Mouse (Mus musculus): ENCODE data around the gene Ctbs. TPM values are rescaled to one million over a fixed set of nuclear protein-coding genes. Genes with fewer than 3 reads are reported as not detected.

Gene Ctbs
- total RNA-seq, 2 experiments from 2014 or later = 9.0 to 9.1 TPM

GRCm38 (mm10) chr3:146440011-146440410, 9.6 kb upstream of the Ctbs start:
- DNase-seq (ENCODE audit: low spot score in 2 of 2) = no peak
- TF ChIP-seq CTCF (conservative IDR thresholded peaks at IDR 0.05) = no peak
- Histone ChIP-seq H3K4me3 (no peak overlapping the region), H3K27ac (peak overlapping the region; percentile 39; the same call in 1 of the 2 replicates)

GRCm38 (mm10) chr3:146440422-146440821, 9.2 kb upstream of the Ctbs start:
- no peak overlapping the region for H3K4me3 ChIP-seq
- no peak for DNase-seq (ENCODE audit: low spot score in 2 of 2)
- no peak overlapping the region; the same call in 1 of the 2 replicates for H3K27ac ChIP-seq
- TF ChIP-seq CTCF (conservative IDR thresholded peaks at IDR 0.05) = no peak

- H3K4me3 ChIP-seq = no peak overlapping the region
- no peak for DNase-seq (ENCODE audit: low spot score in 2 of 2)
- H3K27ac ChIP-seq = no peak overlapping the region
- TF ChIP-seq CTCF (conservative IDR thresholded peaks at IDR 0.05) = no peak
These were observed 7.1 kb upstream of the Ctbs start for GRCm38 (mm10) chr3:146442484-146442883.

GRCm38 (mm10) chr3:146442936-146443335, 6.7 kb upstream of the Ctbs start:
- DNase-seq (ENCODE audit: low spot score in 2 of 2) = no peak
- no peak for TF ChIP-seq CTCF (conservative IDR thresholded peaks at IDR 0.05)
- Histone ChIP-seq H3K27ac (no peak overlapping the region), H3K4me3 (no peak overlapping the region)

GRCm38 (mm10) chr3:146443380-146443779, 6.2 kb upstream of the Ctbs start:
- TF ChIP-seq CTCF (conservative IDR thresholded peaks at IDR 0.05) = no peak
- Histone ChIP-seq H3K27ac (no peak overlapping the region), H3K4me3 (no peak overlapping the region)
- no peak for DNase-seq (ENCODE audit: low spot score in 2 of 2)

- Histone ChIP-seq H3K4me3 (no peak overlapping the region), H3K27ac (no peak overlapping the region)
- no peak for DNase-seq (ENCODE audit: low spot score in 2 of 2)
- no peak for TF ChIP-seq CTCF (conservative IDR thresholded peaks at IDR 0.05)
These were observed 4.7 kb upstream of the Ctbs start for GRCm38 (mm10) chr3:146444880-146445279.

- no peak overlapping the region for H3K27ac ChIP-seq
- no peak for DNase-seq (ENCODE audit: low spot score in 2 of 2)
- no peak for TF ChIP-seq CTCF (conservative IDR thresholded peaks at IDR 0.05)
- no peak overlapping the region for H3K4me3 ChIP-seq
These were observed 2.4 kb upstream of the Ctbs start for GRCm38 (mm10) chr3:146447156-146447555.

- no peak overlapping the region for H3K4me3 ChIP-seq
- no peak overlapping the region for H3K27ac ChIP-seq
- no peak for DNase-seq (ENCODE audit: low spot score in 2 of 2)
- no peak for TF ChIP-seq CTCF (conservative IDR thresholded peaks at IDR 0.05)
These were observed 2.0 kb upstream of the Ctbs start for GRCm38 (mm10) chr3:146447598-146447997.

- no peak for DNase-seq (ENCODE audit: low spot score in 2 of 2)
- TF ChIP-seq CTCF (conservative IDR thresholded peaks at IDR 0.05) = no peak
- Histone ChIP-seq H3K27ac (no peak overlapping the region), H3K4me3 (no peak overlapping the region)
These were observed 1.2 kb upstream of the Ctbs start for GRCm38 (mm10) chr3:146448372-146448771.

GRCm38 (mm10) chr3:146448969-146449368, 626 bp upstream of the Ctbs start:
- DNase-seq (ENCODE audit: low spot score in 2 of 2) = no peak
- no peak for TF ChIP-seq CTCF (conservative IDR thresholded peaks at IDR 0.05)
- no peak overlapping the region for H3K27ac ChIP-seq
- no peak overlapping the region for H3K4me3 ChIP-seq

- Histone ChIP-seq H3K4me3 (peak overlapping the region; percentile 85), H3K27ac (peak overlapping the region; percentile 87)
- TF ChIP-seq CTCF (conservative IDR thresholded peaks at IDR 0.05) = peak; percentile 67
- peak; percentile 92 for DNase-seq (ENCODE audit: low spot score in 2 of 2)
These were observed 811 bp downstream of the Ctbs start for GRCm38 (mm10) chr3:146450371-146450841.

GRCm38 (mm10) chr3:146451375-146451774, 1.8 kb downstream of the Ctbs start:
- H3K27ac ChIP-seq = no peak overlapping the region
- TF ChIP-seq CTCF (conservative IDR thresholded peaks at IDR 0.05) = no peak
- no peak overlapping the region for H3K4me3 ChIP-seq

GRCm38 (mm10) chr3:146462939-146463338, 13.3 kb downstream of the Ctbs start:
- Histone ChIP-seq H3K4me3 (no peak overlapping the region), H3K27ac (no peak overlapping the region)
- TF ChIP-seq CTCF (conservative IDR thresholded peaks at IDR 0.05) = peak; percentile 32; the same call in 1 of the 2 replicates
- DNase-seq (ENCODE audit: low spot score in 2 of 2) = no peak

More at GRCm38 (mm10) chr3:146451375-146451774, 1.8 kb downstream of the Ctbs start:
- no peak for DNase-seq (ENCODE audit: low spot score in 2 of 2)

- H3K4me3 ChIP-seq = no peak overlapping the region
- DNase-seq (ENCODE audit: low spot score in 2 of 2) = no peak
- no peak for TF ChIP-seq CTCF (conservative IDR thresholded peaks at IDR 0.05)
- no peak overlapping the region for H3K27ac ChIP-seq
These were observed 19.6 kb downstream of the Ctbs start for GRCm38 (mm10) chr3:146469226-146469625.

GRCm38 (mm10) chr3:146472657-146473056, 23.1 kb downstream of the Ctbs start:
- TF ChIP-seq CTCF (conservative IDR thresholded peaks at IDR 0.05) = no peak
- H3K27ac ChIP-seq = no peak overlapping the region
- H3K4me3 ChIP-seq = no peak overlapping the region
- no peak for DNase-seq (ENCODE audit: low spot score in 2 of 2)

Measured in layer of hippocampus, adult 2 months (tissue).